Mouse (Mus musculus) E14TG2a.4 (cell line): ENCODE data around the gene Oog2.
"Not testable (repeated sequence)": the region's sequence is repeated elsewhere in the genome, so short reads cannot be mapped to it uniquely, and the experiment has no call there.

Experiments
- CTCF ChIP-seq: conservative IDR thresholded peaks from 2 replicates; pipeline ENCODE4 v1.5.1; 2014; ENCODE audit warnings: low read length
- NANOG ChIP-seq: IDR thresholded peaks from 2 replicates; pipeline ENCODE4 v1.6.1; 2014; ENCODE audit warnings: borderline replicate concordance, low read length, mixed read lengths
- POU5F1 ChIP-seq: IDR thresholded peaks from 2 replicates; pipeline ENCODE4 v1.6.1; 2014; ENCODE audit warnings: low read length, borderline replicate concordance

- not testable (repeated sequence) for TF ChIP-seq CTCF, NANOG, POU5F1
These were observed 22.7 kb downstream of the Oog2 start, which contains the start of gene C87977 for GRCm38 (mm10) chr4:144213218-144213617.
